Mouse (Mus musculus) forebrain, embryonic 14.5 days (tissue): ENCODE results near the gene Exoc3l2. TPM values are rescaled to one million over a fixed set of nuclear protein-coding genes. Genes with fewer than 3 reads are reported as not detected.

ENCODE experiments used
- ATAC-seq: fragments of 200-750 bp; cut with Nextera tagmentation; 2 replicates; pipeline ENCODE4 v1.8.0; 2017; ENCODE audit warnings: mild to moderate bottlenecking, moderate library complexity
- DNase-seq: peaks from one replicate; pipeline ENCODE4 v3.0.0-alpha.2; 2015; ENCODE audit warnings: low spot score
- H3K27ac ChIP-seq: fragments of 300-500 bp; sonication (generic); 2 replicates; pipeline ENCODE4 v1.5.1; 2014; ENCODE audit warnings: low read depth, mild to moderate bottlenecking, control low read depth, low read length, moderate library complexity
- H3K27me3 ChIP-seq: fragments of 300-500 bp; sonication (generic); replicated peaks from 2 replicates; pipeline ENCODE4 v1.6.1; 2014; ENCODE audit warnings: low read length, control low read depth, mixed read lengths; ENCODE audit not compliant: control insufficient read depth, insufficient read depth
- H3K36me3 ChIP-seq: fragments of 300-500 bp; sonication (generic); 2 replicates; pipeline ENCODE4 v1.6.1; 2014; ENCODE audit warnings: low read length, control low read depth; ENCODE audit not compliant: control insufficient read depth, insufficient read depth
- H3K4me1 ChIP-seq: fragments of 300-500 bp; sonication (generic); 2 replicates; pipeline ENCODE4 v1.6.1; 2014; ENCODE audit warnings: antibody characterized with exemption, low read length, control low read depth; ENCODE audit not compliant: control insufficient read depth, insufficient read depth
- H3K4me2 ChIP-seq: fragments of 300-500 bp; sonication (generic); 2 replicates; pipeline ENCODE4 v1.6.1; 2014; ENCODE audit warnings: mild to moderate bottlenecking, control low read depth, low read length
- H3K4me3 ChIP-seq: fragments of 300-500 bp; sonication (generic); 2 replicates; pipeline ENCODE4 v1.5.1; 2014; ENCODE audit warnings: low read depth, low read length, control low read depth
- H3K9ac ChIP-seq: fragments of 300-500 bp; sonication (generic); 2 replicates; pipeline ENCODE4 v1.6.1; 2014; ENCODE audit warnings: mild to moderate bottlenecking, low read length, control low read depth, moderate library complexity
- H3K9me3 ChIP-seq: fragments of 300-500 bp; sonication (generic); replicated peaks from 2 replicates; pipeline ENCODE4 v1.6.1; 2016; ENCODE audit warnings: low read length, control low read depth, mixed read lengths; ENCODE audit not compliant: control insufficient read depth
- WGBS: fragments of 180-500 bp; shearing (Covaris S2); extraction: QIAGEN DNeasy Blood & Tissue Kit; methylation state at CpG from one replicate; pipeline ENCODE4 v1.1.7; 2014; 5-methylcytosine and 5-hydroxymethylcytosine counted together
- polyA plus RNA-seq: library from polyadenylated mRNA; unstranded; fragments of >200 nt; fragmentation: Nextera tagmentation; extraction: Ambion mirVana; gene quantifications from 2 replicates; pipeline ENCODE4 v1.2.1, GENCODE M21; 2014

The Exoc3l2 gene
- polyA plus RNA-seq, 1 experiment from 2014 or later, result 0.25 TPM

DNA sequence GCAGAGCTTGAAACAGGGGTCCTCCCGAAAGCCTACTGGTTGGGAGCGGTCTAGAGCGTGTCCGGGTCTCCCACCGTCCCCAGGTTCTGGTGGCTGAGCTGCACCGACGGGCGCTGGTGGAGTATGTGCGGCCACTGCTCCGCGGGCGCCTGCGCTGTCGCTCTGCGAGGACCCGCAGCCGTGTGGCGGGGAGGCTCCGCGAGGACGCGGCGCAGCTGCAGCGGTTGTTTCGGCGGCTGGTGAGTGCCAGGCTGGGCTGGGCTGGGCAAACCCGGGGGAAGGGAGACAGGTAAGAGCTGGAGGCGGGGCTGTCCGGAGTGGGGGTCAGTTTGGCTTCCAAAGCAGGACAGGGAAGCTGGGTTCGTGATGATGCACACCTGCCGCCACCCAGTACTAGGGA lies 26.4 kb downstream of the Exoc3l2 start:
- peak; percentile 32 for DNase-seq
- H3K27ac ChIP-seq, result no peak overlapping the region
- H3K4me2 ChIP-seq, result peak overlapping the region; percentile 40
- 3% methylated on average over 31 of the region's 31 CpGs for WGBS
- H3K9ac ChIP-seq, result peak overlapping the region; percentile 25; the same call in 1 of the 2 replicates
- ATAC-seq, result no peak
- H3K4me1 ChIP-seq, result no peaks in the 10 kb centered on the region
- H3K27me3 ChIP-seq, result peaks cover 47% of the 10 kb centered on the region
- H3K36me3 ChIP-seq, result no peaks in the 10 kb centered on the region
- no peaks in the 10 kb centered on the region for H3K9me3 ChIP-seq
- H3K4me3 ChIP-seq, result peak overlapping the region; percentile 17

GRCm38 (mm10) chr7:19491731-19492130 lies 28.6 kb downstream of the Exoc3l2 start:
- no peak for ATAC-seq
- no peaks in the 10 kb centered on the region for H3K36me3 ChIP-seq
- H3K9me3 ChIP-seq, result no peaks in the 10 kb centered on the region
- peak; percentile 29 for DNase-seq
- no peaks in the 10 kb centered on the region for H3K4me1 ChIP-seq
- peak overlapping the region; percentile 29; the same call in 1 of the 2 replicates for H3K9ac ChIP-seq
- 2% methylated on average over 26 of the region's 26 CpGs for WGBS
- peak overlapping the region; percentile 34 for H3K4me2 ChIP-seq
- no peak overlapping the region for H3K27ac ChIP-seq
- H3K27me3 ChIP-seq, result peaks cover 47% of the 10 kb centered on the region
- no peak overlapping the region for H3K4me3 ChIP-seq

- DNase-seq, result no peak
- Histone ChIP-seq H3K9ac (no peak overlapping the region), H3K9me3 (no peaks in the 10 kb centered on the region), H3K4me2 (no peak overlapping the region), H3K4me3 (no peak overlapping the region), H3K27me3 (peaks cover 24% of the 10 kb centered on the region), H3K4me1 (no peaks in the 10 kb centered on the region), H3K36me3 (no peaks in the 10 kb centered on the region), H3K27ac (no peak overlapping the region)
- 85% methylated on average over 25 of the region's 25 CpGs for WGBS
- ATAC-seq, result no peak
Observed at GRCm38 (mm10) chr7:19494751-19495474, 31.8 kb downstream of the Exoc3l2 start.

DNA sequence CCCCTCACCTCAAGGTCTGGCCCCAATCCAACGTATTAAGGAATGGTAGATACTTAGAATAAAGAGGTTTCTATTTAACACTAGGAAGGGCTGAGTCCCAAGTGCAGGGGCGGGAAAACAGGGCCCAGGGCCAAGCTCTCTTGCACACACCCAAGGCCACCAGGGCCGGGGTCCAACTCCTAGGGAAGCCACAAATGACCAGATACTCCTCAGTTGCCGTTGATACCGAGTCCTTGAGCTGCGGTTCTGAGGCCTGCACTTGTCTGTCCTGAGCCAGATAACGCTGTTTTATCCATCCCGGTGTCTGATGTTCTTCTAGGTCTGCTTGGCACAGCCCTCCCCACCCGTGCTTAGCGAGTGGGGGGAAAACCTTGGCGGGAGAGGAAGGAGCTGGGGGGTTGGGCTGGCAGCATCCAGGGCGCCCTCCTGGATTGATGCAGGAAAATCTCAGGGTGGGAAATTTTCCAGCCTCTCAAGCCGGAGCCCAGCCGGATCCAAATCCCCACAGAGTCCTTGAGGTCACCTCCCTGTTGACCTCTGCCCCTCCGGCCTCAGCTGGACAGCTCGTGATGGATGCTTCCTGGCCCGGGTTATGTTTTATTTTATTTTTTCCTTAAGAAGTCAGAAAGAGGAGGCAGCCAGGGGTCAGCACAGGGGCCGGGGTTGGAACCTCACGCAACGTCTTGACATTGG lies 32.5 kb downstream of the Exoc3l2 start:
- Histone ChIP-seq H3K4me2 (no peak overlapping the region), H3K9ac (no peak overlapping the region), H3K27ac (no peak overlapping the region), H3K4me1 (no peaks in the 10 kb centered on the region), H3K36me3 (no peaks in the 10 kb centered on the region), H3K27me3 (peaks cover 17% of the 10 kb centered on the region), H3K4me3 (no peak overlapping the region), H3K9me3 (no peaks in the 10 kb centered on the region)
- WGBS, result 76% methylated on average over 20 of the region's 20 CpGs
- no peak for DNase-seq
- no peak for ATAC-seq

DNA sequence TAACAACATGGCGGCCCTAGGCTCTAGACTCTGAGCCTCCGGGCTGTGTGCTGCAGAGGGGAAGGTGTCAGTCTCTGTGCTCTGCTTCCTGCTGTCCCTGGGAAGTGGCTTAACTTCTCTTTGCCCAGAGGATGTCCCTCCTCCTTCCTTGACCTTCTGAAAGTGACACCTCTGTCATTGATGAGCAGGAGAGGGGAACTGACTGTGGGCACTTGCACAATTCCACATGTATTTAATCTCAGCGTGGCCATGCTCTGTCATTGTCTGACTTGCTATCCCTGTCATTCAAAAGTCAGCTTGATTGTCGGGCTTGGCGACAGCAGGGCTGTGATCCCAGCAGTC lies 33.1 kb downstream of the Exoc3l2 start:
- H3K36me3 ChIP-seq, result no peaks in the 10 kb centered on the region
- no peak for DNase-seq

DNA sequence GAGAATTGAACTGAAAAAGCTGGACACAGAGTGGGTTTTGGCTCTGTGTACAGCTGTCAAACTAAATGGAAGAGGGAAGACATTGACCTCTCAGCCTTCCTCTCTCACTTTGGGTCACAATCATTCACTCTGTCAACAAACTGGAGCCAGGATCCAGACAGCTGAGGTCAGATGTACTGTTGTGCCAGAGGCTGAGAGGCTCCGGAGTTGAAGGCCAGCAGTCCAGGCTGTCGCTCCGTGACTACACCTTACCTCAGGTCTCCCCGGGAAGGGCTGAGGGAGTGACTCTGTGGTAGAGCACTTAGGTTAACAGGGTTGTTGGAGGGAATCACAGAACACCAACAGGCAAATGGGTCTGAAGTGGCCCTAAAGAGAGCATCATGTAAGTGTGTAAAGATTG lies 35.2 kb downstream of the Exoc3l2 start:
- H3K36me3 ChIP-seq, result no peaks in the 10 kb centered on the region
- ATAC-seq (no peak), DNase-seq (no peak)
- no peaks in the 10 kb centered on the region for H3K4me1 ChIP-seq
- H3K27ac ChIP-seq, result no peak overlapping the region
- H3K4me3 ChIP-seq, result no peak overlapping the region
- WGBS, result 88% methylated on average over 4 of the region's 4 CpGs
- H3K9ac ChIP-seq, result no peak overlapping the region
- no peak overlapping the region for H3K4me2 ChIP-seq
- no peaks in the 10 kb centered on the region for H3K9me3 ChIP-seq
- no peaks in the 10 kb centered on the region for H3K27me3 ChIP-seq

More for the DNA sequence above, 33.1 kb downstream of the Exoc3l2 start:
- Histone ChIP-seq H3K27ac (no peak overlapping the region), H3K4me3 (no peak overlapping the region), H3K4me2 (no peak overlapping the region), H3K27me3 (peaks cover 12% of the 10 kb centered on the region), H3K9ac (no peak overlapping the region), H3K9me3 (no peaks in the 10 kb centered on the region), H3K4me1 (no peaks in the 10 kb centered on the region)
- ATAC-seq, result no peak
- WGBS, result 79% methylated on average over 5 of the region's 5 CpGs

DNA sequence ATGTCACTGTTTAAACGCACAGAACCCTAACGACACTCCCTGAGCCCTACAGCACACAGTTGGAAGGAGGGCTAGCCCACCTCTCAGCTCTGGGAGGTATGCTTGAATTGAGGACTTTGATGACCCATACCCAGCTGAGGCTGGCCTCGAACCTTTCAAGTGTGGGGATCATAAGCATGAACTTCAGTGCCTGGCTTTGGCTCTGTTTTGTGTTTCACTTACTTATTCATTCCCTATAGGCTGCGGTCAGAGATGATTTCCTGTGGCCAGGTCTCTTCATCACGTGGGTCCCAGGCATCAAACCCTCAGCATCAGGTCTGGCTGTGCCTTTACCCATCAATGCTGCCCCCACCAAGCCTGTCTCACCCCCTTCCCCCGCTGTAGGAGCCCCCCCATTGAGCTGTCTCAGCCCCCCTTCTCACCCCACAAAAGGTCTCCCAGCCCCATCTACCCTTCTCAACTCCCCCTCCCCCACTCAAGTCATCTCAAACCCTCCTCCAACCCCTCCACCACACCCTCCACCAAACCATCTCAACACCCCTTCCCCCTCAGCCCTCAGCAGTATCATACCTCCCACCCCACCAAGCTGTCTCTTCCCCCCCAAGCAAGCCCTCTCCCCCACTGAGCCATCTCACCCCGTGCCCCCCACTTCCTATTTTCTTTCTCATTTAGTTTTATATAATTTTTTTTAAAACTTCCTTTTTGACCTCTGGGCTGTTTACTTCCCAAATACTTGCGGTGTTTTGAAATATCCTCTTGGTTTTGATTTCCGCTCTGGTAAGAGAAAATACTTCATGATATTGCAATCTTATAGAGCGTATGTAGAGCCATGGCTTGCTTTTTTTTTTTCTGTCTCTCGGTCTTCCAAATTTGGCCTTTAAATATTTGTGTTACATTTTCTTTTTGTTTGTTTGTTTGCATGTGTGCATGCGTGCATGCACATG lies 37.6 kb downstream of the Exoc3l2 start:
- Histone ChIP-seq H3K9ac (no peak overlapping the region), H3K4me2 (no peak overlapping the region), H3K27me3 (no peaks in the 10 kb centered on the region), H3K36me3 (no peaks in the 10 kb centered on the region), H3K4me1 (no peaks in the 10 kb centered on the region), H3K27ac (no peak overlapping the region), H3K4me3 (no peak overlapping the region), H3K9me3 (no peaks in the 10 kb centered on the region)
- DNase-seq (no peak), ATAC-seq (no peak)
- WGBS, result 74% methylated on average over 12 of the region's 12 CpGs

DNA sequence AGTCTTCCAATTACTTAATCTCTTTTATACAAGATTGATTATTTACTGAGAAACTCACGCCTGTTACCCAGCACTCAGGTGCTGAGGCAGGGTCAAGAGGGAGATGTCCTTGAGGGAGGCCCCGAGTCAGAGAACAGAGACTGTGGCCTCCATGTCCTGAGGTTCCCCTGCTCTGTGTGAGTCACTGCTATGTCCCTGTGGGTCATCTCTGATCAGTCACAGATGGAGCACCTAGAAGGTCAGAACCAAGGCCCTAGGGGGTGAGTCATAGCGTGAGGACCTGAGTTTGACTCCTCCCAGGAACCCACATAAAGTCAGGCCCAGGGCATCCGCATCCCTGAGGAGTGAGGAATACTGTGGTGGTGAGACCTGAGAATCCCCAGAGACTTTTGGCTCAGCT lies 38.5 kb downstream of the Exoc3l2 start:
- 81% methylated on average over 4 of the region's 4 CpGs for WGBS
- no peaks in the 10 kb centered on the region for H3K36me3 ChIP-seq
- 0 out of 2 replicates have a peak, but pooled peaks cover 4% of the 10 kb centered on the region for H3K4me1 ChIP-seq
- H3K9ac ChIP-seq, result no peak overlapping the region
- H3K4me3 ChIP-seq, result no peak overlapping the region
- DNase-seq (no peak), ATAC-seq (no peak)
- no peak overlapping the region for H3K27ac ChIP-seq
- no peaks in the 10 kb centered on the region for H3K27me3 ChIP-seq
- no peak overlapping the region for H3K4me2 ChIP-seq
- H3K9me3 ChIP-seq, result no peaks in the 10 kb centered on the region
